Mouse (Mus musculus) colon, adult 2 months (tissue): ENCODE data around the gene Gatm. TPM values are rescaled to one million over a fixed set of nuclear protein-coding genes. Genes with fewer than 3 reads are reported as not detected.

ENCODE experiments used
- polyA plus RNA-seq: library from polyadenylated mRNA; depleted of rRNA; stranded (reverse); fragments of >200 nt; gene quantifications from 2 replicates; pipeline ENCODE4 v1.2.3, GENCODE M21; 2012; rRNA removed

Gene Gatm
- polyA plus RNA-seq, result 9.4 and 12.1 TPM in 2 replicates

GRCm38 (mm10) chr2:122610746-122611653 is at the start of gene Gatm:
Gatm (minus strand) TSS chr2:122611303.

GRCm38 (mm10) chr2:122636686-122637085 is 25.6 kb upstream of the Gatm start, which contains the start of gene AA467197:
AA467197 (plus strand) TSS chr2:122636986.

Other genes starting within 250 kb of the Gatm start
- gene Shf, start 242.1 kb downstream of the Gatm start, polyA plus RNA-seq, result 20.1 and 29.7 TPM in 2 replicates
- 0.84 and 1.3 TPM in 2 replicates for gene Slc28a2, start 184.8 kb downstream of the Gatm start, polyA plus RNA-seq
- 0.06 TPM in 1 of 2 replicates, not detected in the other for gene Gm14085, start 126.4 kb downstream of the Gatm start, polyA plus RNA-seq
- gene AA467197, start 25.7 kb upstream of the Gatm start, polyA plus RNA-seq, result 37.3 and 45.6 TPM in 2 replicates
- 8.5 and 9.8 TPM in 2 replicates for gene Slc30a4, start 91.4 kb upstream of the Gatm start, polyA plus RNA-seq
- 38.9 and 56.4 TPM in 2 replicates for gene Bloc1s6, start 127.2 kb upstream of the Gatm start, polyA plus RNA-seq
- gene Sqor, start 153.9 kb upstream of the Gatm start, polyA plus RNA-seq, result 275 and 276 TPM in 2 replicates